Mouse (Mus musculus): ENCODE results near the gene Abcb1b. TPM values are rescaled to one million over a fixed set of nuclear protein-coding genes. Genes with fewer than 3 reads are reported as not detected.

Abcb1b gene
- total RNA-seq, 2 experiments from 2014 or later, result 1,162 to 1,188 TPM

Other genes starting within 250 kb of the Abcb1b start
- gene Rundc3b, start 175.2 kb upstream of the Abcb1b start, total RNA-seq (2021), result 1 to 10 TPM; 3.7 to 4.1 TPM
- gene Abcb1a, start 138.1 kb upstream of the Abcb1b start, total RNA-seq (2021), result 10 to 100 TPM; 35.8 to 41.2 TPM
- 1 to 10 TPM; 4.8 to 6.0 TPM for gene Abcb4, start 95.6 kb downstream of the Abcb1b start, total RNA-seq (2021)
- gene Crot, start 199.2 kb downstream of the Abcb1b start, total RNA-seq (2021), result 10 to 100 TPM; 26.9 to 38.0 TPM